Mouse (Mus musculus): ENCODE results near the gene Pard6b. TPM values are rescaled to one million over a fixed set of nuclear protein-coding genes. Genes with fewer than 3 reads are reported as not detected.
A peak's percentile ranks its signal among the peaks of the same experiment; 100 is the strongest.

The Pard6b gene
- polyA plus RNA-seq (2014; fragmentation: Nextera tagmentation; extraction: Ambion mirVana), result 6.5 and 8.0 TPM in 2 replicates

DNA sequence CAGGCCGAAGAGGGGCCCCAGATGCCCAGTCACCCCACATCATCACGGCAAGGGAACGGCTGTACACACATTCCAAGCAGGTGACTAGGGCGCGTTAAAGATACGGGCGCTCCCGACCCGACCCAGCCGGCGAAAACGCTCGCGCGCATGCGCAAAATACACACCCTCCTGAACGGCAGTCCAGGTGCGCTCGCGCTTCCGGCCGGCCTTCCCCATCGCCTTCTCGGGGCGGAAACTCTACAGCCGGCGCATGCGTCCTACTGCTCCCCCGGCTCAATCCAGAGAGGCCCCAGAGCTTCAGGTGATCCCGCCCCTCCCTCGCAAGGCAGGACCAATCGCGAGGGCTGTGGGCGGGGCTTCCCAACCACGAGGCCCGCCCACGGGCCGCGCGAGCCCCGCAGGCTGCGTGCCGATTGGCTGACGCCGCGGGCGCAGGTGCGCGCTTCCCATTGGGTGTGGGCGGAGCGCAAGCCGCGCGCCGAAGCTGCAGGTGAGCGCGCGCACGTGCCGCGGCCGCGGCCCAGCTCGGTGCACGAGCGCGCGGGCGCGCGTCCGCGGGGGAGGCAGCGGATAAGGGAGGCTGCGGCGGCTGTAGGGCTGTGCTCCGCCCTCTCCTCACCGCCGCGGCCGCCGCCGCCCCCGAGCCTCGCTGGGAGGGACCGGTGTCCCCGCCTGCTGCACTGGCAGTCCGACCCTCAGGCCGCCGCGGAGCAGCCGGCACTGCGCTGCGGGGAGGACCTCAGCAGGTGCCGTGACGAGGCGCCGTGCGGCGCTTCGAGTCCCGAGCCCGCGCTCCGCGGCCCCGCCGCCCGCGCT is at the start of gene Pard6b:
Pard6b (plus strand) TSS at position 574 of the 816 bp plus-strand sequence.
- no peaks in the 10 kb centered on the region for H3K36me3 ChIP-seq (ENCODE audit: control insufficient read depth, insufficient read depth, low read length)
- no peaks in the 10 kb centered on the region for H3K9me3 ChIP-seq (ENCODE audit: control insufficient read depth, low read length)
- WGBS, result under 1% methylated on average over 95 of the region's 110 CpGs
- H3K4me3 ChIP-seq (ENCODE audit: low read depth, low read length), result peak within 1 kb of the TSS; percentile 83
- peak within 1 kb of the TSS; percentile 98 for H3K4me2 ChIP-seq
- H3K9ac ChIP-seq (ENCODE audit: low read length), result peak within 1 kb of the TSS; percentile 76
- H3K4me1 ChIP-seq (ENCODE audit: control insufficient read depth, insufficient read depth, low read length), result peaks cover 11% of the 10 kb centered on the region
- ATAC-seq (ENCODE audit: low FRiP score) (peak; percentile 96), DNase-seq (ENCODE audit: low spot score, missing footprints) (peak; percentile 99)
- H3K27ac ChIP-seq (ENCODE audit: low read depth, low read length), result peak within 1 kb of the TSS; percentile 51; the same call in 1 of the 2 replicates
- no peaks in the 10 kb centered on the region; the same call in 1 of the 2 replicates for H3K27me3 ChIP-seq (ENCODE audit: control insufficient read depth, insufficient read depth, low read length)

DNA sequence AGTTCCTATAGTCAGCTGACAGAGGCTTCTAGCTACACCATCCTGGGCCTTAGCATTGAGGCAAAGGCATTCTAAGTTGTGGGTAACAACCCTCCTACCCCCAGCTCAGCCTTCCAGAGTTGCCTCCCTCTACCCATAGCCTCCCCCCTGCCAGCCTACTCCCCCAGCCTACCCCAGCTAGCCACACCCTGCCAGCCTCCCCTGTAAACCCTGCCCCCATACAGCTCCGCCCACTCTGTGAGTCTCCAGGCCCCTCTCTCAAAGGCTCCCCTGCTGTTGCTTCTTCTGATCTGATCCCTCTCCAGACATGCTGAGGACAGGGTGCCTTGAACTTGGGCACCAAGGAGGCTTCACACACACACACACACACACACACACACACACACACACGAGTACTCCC is 49.0 kb upstream of the Pard6b start:
- Histone ChIP-seq H3K4me2 (no peak overlapping the region), H3K9me3 (ENCODE audit: control insufficient read depth, low read length) (peaks cover 2% of the 10 kb centered on the region; the same call in 1 of the 2 replicates), H3K4me1 (ENCODE audit: control insufficient read depth, insufficient read depth, low read length) (no peaks in the 10 kb centered on the region), H3K27me3 (ENCODE audit: control insufficient read depth, insufficient read depth, low read length) (no peaks in the 10 kb centered on the region), H3K36me3 (ENCODE audit: control insufficient read depth, insufficient read depth, low read length) (no peaks in the 10 kb centered on the region), H3K9ac (ENCODE audit: low read length) (no peak overlapping the region), H3K4me3 (ENCODE audit: low read depth, low read length) (no peak overlapping the region), H3K27ac (ENCODE audit: low read depth, low read length) (no peak overlapping the region)
- ATAC-seq (ENCODE audit: low FRiP score) (no peak), DNase-seq (ENCODE audit: low spot score, missing footprints) (no peak)
- WGBS, result 49% methylated on average over 2 of the region's 2 CpGs

DNA sequence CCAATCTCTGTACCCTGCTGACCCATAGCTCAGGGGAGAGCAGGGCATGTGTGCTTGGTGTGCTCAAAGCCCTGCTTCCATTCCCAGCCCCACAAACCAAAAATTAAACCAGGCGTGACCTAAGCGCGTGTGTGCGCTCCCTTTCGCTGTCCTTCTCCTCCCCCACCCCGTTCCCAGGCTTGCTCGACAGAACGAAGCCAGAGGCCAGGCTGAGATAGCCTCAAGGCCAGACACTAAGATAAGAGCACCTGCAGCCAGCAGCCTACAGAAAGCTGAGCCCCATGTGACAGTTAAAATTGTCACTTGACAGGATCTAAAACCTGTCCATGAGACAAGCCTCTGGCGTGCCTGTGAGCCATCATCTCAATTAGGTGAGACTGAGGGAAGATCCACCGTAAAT is 46.9 kb upstream of the Pard6b start:
- H3K9me3 ChIP-seq (ENCODE audit: control insufficient read depth, low read length), result no peaks in the 10 kb centered on the region

DNA sequence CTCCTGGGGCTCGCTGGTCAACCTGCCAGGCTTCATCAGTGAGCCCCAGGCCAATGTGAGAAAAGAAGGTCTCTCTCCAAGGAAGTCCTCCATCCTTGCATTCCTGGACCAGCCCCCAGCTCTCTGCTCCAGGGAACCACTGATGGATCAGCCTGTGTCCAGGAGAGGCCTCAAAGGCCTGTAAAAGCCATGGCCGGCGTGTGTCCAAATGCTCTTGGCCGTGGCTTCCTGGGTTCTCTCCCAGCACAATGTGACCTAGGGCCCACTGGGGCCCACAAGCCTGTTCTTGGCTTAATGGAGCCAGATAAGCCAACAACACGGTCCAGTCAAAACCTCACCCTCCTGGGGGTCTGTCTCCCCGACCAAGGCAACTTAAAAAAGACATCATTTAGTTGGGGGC is 44.9 kb upstream of the Pard6b start:
- 89% methylated on average over 6 of the region's 6 CpGs for WGBS
- Histone ChIP-seq H3K9me3 (ENCODE audit: control insufficient read depth, low read length) (no peaks in the 10 kb centered on the region), H3K4me1 (ENCODE audit: control insufficient read depth, insufficient read depth, low read length) (no peaks in the 10 kb centered on the region), H3K27me3 (ENCODE audit: control insufficient read depth, insufficient read depth, low read length) (no peaks in the 10 kb centered on the region), H3K4me3 (ENCODE audit: low read depth, low read length) (no peak overlapping the region), H3K4me2 (no peak overlapping the region), H3K9ac (ENCODE audit: low read length) (no peak overlapping the region), H3K27ac (ENCODE audit: low read depth, low read length) (no peak overlapping the region), H3K36me3 (ENCODE audit: control insufficient read depth, insufficient read depth, low read length) (no peaks in the 10 kb centered on the region)
- ATAC-seq (ENCODE audit: low FRiP score), result no peak
- no peak for DNase-seq (ENCODE audit: low spot score, missing footprints)

More for the DNA sequence above, 46.9 kb upstream of the Pard6b start:
- WGBS, result 72% methylated on average over 10 of the region's 10 CpGs
- Histone ChIP-seq H3K9ac (ENCODE audit: low read length) (no peak overlapping the region), H3K27me3 (ENCODE audit: control insufficient read depth, insufficient read depth, low read length) (no peaks in the 10 kb centered on the region), H3K36me3 (ENCODE audit: control insufficient read depth, insufficient read depth, low read length) (no peaks in the 10 kb centered on the region), H3K4me2 (no peak overlapping the region), H3K4me3 (ENCODE audit: low read depth, low read length) (no peak overlapping the region), H3K27ac (ENCODE audit: low read depth, low read length) (no peak overlapping the region), H3K4me1 (ENCODE audit: control insufficient read depth, insufficient read depth, low read length) (no peaks in the 10 kb centered on the region)
- ATAC-seq (ENCODE audit: low FRiP score) (no peak), DNase-seq (ENCODE audit: low spot score, missing footprints) (no peak)

DNA sequence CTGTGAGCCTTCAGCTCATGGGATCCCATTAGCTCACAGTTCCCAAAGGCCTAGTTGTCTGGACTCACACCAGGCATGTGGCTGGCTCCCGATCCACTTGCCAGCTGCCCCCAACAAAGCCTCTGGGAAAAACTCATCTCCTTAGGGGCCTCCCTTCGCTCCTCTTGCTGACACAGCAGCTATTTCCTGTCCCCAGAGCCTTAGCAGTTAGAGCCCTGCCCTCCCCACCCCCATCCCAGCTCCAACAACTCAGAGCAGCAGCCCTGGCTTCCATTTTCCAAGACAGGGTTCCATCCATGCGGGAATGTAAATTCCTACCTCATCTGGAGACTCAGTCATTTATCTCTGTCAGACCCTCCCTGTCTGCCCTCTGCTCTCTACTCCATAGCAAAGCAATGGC is 43.7 kb upstream of the Pard6b start:
- DNase-seq (ENCODE audit: low spot score, missing footprints) (no peak), ATAC-seq (ENCODE audit: low FRiP score) (no peak)
- Histone ChIP-seq H3K9me3 (ENCODE audit: control insufficient read depth, low read length) (no peaks in the 10 kb centered on the region), H3K9ac (ENCODE audit: low read length) (no peak overlapping the region), H3K27me3 (ENCODE audit: control insufficient read depth, insufficient read depth, low read length) (no peaks in the 10 kb centered on the region), H3K27ac (ENCODE audit: low read depth, low read length) (no peak overlapping the region), H3K4me1 (ENCODE audit: control insufficient read depth, insufficient read depth, low read length) (no peaks in the 10 kb centered on the region), H3K4me2 (no peak overlapping the region), H3K36me3 (ENCODE audit: control insufficient read depth, insufficient read depth, low read length) (no peaks in the 10 kb centered on the region), H3K4me3 (ENCODE audit: low read depth, low read length) (no peak overlapping the region)
- 62% methylated on average over 3 of the region's 3 CpGs for WGBS

DNA sequence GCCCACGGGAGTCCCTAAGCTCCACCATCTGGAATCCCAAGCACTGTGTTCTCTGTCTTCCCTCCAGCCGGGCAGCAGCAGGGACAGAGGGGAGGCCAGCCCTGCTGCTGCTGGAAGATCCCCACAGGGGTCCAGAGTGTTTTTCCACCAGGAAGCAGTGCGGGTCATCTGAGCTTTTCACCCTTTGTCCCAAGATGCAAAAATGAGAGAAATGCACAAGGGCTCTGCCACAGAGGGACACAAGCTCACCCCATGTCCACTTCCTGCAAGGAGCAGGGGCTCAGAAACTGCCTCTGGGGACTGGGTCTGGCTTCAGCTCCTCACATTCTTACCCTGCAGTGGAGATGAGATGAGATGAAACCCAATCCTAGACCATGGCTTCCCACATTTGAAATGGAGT is 40.1 kb upstream of the Pard6b start:
- Histone ChIP-seq H3K27me3 (ENCODE audit: control insufficient read depth, insufficient read depth, low read length) (no peaks in the 10 kb centered on the region), H3K4me2 (no peak overlapping the region), H3K4me3 (ENCODE audit: low read depth, low read length) (no peak overlapping the region), H3K27ac (ENCODE audit: low read depth, low read length) (no peak overlapping the region), H3K4me1 (ENCODE audit: control insufficient read depth, insufficient read depth, low read length) (peaks cover 2% of the 10 kb centered on the region; the same call in 1 of the 2 replicates), H3K9me3 (ENCODE audit: control insufficient read depth, low read length) (no peaks in the 10 kb centered on the region), H3K9ac (ENCODE audit: low read length) (no peak overlapping the region), H3K36me3 (ENCODE audit: control insufficient read depth, insufficient read depth, low read length) (no peaks in the 10 kb centered on the region)
- peak; percentile 65 for DNase-seq (ENCODE audit: low spot score, missing footprints)
- no peak for ATAC-seq (ENCODE audit: low FRiP score)
- 45% methylated on average over 3 of the region's 3 CpGs for WGBS

DNA sequence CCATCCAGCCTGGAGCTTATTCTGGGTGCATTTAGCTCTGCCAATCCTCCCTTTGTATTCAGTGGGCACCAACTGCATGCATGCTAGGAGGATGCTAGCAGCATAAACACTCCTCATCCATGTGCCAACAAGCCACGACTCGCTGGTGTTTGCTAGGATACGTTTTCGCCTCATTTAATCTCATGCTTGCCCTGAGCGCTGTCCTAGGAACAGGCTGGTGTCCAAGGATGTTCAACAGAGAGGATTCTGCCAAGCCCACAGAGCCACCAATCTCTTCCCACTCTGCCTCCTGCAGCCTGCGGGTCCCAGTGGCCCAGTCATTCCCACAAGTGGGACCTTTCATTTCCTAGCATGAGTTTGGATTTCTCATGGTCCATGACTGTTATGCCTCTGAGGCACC is 38.8 kb upstream of the Pard6b start:
- ATAC-seq (ENCODE audit: low FRiP score), result no peak
- H3K27me3 ChIP-seq (ENCODE audit: control insufficient read depth, insufficient read depth, low read length), result no peaks in the 10 kb centered on the region; the same call in 1 of the 2 replicates
- H3K4me1 ChIP-seq (ENCODE audit: control insufficient read depth, insufficient read depth, low read length), result peaks cover 3% of the 10 kb centered on the region; the same call in 1 of the 2 replicates
- H3K36me3 ChIP-seq (ENCODE audit: control insufficient read depth, insufficient read depth, low read length), result no peaks in the 10 kb centered on the region
- 83% methylated on average over 6 of the region's 6 CpGs for WGBS
- H3K9me3 ChIP-seq (ENCODE audit: control insufficient read depth, low read length), result no peaks in the 10 kb centered on the region
- peak; percentile 14 for DNase-seq (ENCODE audit: low spot score, missing footprints)
- H3K4me3 ChIP-seq (ENCODE audit: low read depth, low read length), result no peak overlapping the region
- no peak overlapping the region for H3K9ac ChIP-seq (ENCODE audit: low read length)
- H3K4me2 ChIP-seq, result no peak overlapping the region
- H3K27ac ChIP-seq (ENCODE audit: low read depth, low read length), result no peak overlapping the region

DNA sequence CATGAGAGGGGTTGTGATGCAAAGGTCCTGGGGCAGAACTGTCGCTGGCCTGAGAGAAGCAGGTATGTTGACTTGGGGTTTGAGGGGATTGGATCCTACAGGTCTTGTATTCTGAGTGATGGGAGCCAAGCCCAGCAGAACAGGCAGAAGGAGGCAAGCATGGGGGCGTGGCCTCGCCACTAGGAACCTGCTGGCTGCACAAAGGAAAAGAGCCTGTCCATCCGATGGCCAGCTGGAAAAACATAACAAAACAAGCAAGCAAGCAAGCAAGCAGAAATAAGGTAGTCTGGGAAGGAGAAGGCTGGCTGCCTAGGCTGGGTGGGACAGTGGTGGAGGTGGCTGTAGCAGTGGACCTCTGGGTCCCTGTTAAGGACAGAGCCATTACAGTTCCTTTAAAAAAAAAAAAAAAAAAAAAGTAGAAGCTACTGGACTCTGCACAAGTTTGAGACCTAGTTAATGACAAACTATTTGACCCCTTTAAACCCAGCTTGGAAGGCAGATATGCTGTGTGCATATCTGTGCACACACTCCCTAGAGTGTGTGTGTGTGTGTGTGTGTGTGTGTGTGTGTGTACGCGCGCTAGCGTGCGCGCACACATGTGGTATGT is 36.0 kb upstream of the Pard6b start:
- ATAC-seq (ENCODE audit: low FRiP score), result no peak

DNA sequence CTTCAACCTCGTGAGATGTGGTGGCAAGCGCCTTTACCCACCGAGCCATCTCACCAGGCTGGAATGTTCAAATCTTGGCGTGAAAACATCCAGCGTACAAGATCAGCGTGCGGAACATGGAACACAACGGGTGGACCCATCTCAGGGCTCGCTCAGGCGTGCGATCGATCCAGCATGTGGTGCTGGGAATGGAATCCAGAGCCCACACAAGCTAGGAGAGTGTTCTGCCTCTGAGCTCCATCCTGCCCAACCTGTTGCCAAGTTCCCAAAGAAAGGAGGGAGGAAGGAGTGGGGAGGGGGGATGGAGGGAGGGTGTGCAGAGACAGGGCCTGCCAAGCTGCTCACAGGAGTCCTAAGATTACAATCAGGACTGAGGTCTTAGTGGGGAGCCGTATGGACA is 35.4 kb upstream of the Pard6b start:
- no peak overlapping the region for H3K4me2 ChIP-seq
- peaks cover 18% of the 10 kb centered on the region for H3K27me3 ChIP-seq (ENCODE audit: control insufficient read depth, insufficient read depth, low read length)
- H3K4me1 ChIP-seq (ENCODE audit: control insufficient read depth, insufficient read depth, low read length), result peaks cover 7% of the 10 kb centered on the region
- H3K36me3 ChIP-seq (ENCODE audit: control insufficient read depth, insufficient read depth, low read length), result no peaks in the 10 kb centered on the region
- DNase-seq (ENCODE audit: low spot score, missing footprints) (no peak), ATAC-seq (ENCODE audit: low FRiP score) (no peak)
- no peaks in the 10 kb centered on the region for H3K9me3 ChIP-seq (ENCODE audit: control insufficient read depth, low read length)
- H3K27ac ChIP-seq (ENCODE audit: low read depth, low read length), result no peak overlapping the region
- H3K4me3 ChIP-seq (ENCODE audit: low read depth, low read length), result no peak overlapping the region
- 67% methylated on average over 13 of the region's 13 CpGs for WGBS
- no peak overlapping the region for H3K9ac ChIP-seq (ENCODE audit: low read length)

More for the DNA sequence above, 36.0 kb upstream of the Pard6b start:
- Histone ChIP-seq H3K4me2 (no peak overlapping the region), H3K36me3 (ENCODE audit: control insufficient read depth, insufficient read depth, low read length) (no peaks in the 10 kb centered on the region), H3K27me3 (ENCODE audit: control insufficient read depth, insufficient read depth, low read length) (peaks cover 13% of the 10 kb centered on the region), H3K9ac (ENCODE audit: low read length) (no peak overlapping the region), H3K4me3 (ENCODE audit: low read depth, low read length) (no peak overlapping the region), H3K9me3 (ENCODE audit: control insufficient read depth, low read length) (no peaks in the 10 kb centered on the region), H3K27ac (ENCODE audit: low read depth, low read length) (no peak overlapping the region), H3K4me1 (ENCODE audit: control insufficient read depth, insufficient read depth, low read length) (peaks cover 4% of the 10 kb centered on the region; the same call in 1 of the 2 replicates)
- 79% methylated on average over 10 of the region's 10 CpGs for WGBS
- DNase-seq (ENCODE audit: low spot score, missing footprints), result no peak

All from midbrain, embryonic 11.5 days (tissue).